Mouse (Mus musculus): Measurements from ENCODE around the gene Esrra. TPM values are rescaled to one million over a fixed set of nuclear protein-coding genes. Genes with fewer than 3 reads are reported as not detected.
A peak's percentile ranks its signal among the peaks of the same experiment; 100 is the strongest.
"Not testable (repeated sequence)": the region's sequence is repeated elsewhere in the genome, so short reads cannot be mapped to it uniquely, and the experiment has no call there.

Esrra gene
- polyA plus RNA-seq, 1 experiment, result 27.2 TPM

DNA sequence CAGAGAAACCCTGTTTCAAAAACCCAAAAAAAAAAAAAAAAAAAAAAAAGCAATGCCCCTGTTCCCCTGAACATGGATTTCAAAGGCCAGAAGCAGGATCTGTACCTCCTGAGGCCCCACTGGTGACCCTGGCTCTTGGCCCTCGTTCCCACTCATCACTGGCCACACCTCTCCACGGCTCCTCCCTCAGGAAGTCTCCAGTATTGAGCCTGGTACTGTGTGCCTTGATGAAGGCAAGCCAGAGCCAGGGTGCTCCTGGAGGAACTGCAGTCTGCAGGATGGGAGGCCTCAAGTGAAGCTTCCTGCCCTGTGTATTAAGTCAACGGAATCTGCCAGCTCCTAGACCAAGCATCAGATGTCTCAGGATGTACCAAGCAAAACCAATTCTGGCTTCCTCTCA lies 15.4 kb downstream of the Esrra start:
- no peak overlapping the region for H3K4me3 ChIP-seq (replicated peaks; ENCODE audit: control insufficient read depth, low read depth, low read length)
- no peaks in the 10 kb centered on the region; the same call in 1 of the 2 replicates for H3K4me1 ChIP-seq (ENCODE audit: control insufficient read depth, insufficient read depth, low read length)
- WGBS, result 61% methylated on average over 3 of the region's 3 CpGs
- no peak overlapping the region for H3K27ac ChIP-seq (ENCODE audit: control insufficient read depth, insufficient read depth, low read depth, low read length, poor library complexity)
- TF ChIP-seq CTCF (IDR thresholded peaks at IDR 0.05; ENCODE audit: control insufficient read depth, insufficient read depth, low read length) (no peak), POLR2A (IDR thresholded peaks at IDR 0.05; ENCODE audit: borderline replicate concordance, control insufficient read depth, low read depth, low read length) (no peak)

DNA sequence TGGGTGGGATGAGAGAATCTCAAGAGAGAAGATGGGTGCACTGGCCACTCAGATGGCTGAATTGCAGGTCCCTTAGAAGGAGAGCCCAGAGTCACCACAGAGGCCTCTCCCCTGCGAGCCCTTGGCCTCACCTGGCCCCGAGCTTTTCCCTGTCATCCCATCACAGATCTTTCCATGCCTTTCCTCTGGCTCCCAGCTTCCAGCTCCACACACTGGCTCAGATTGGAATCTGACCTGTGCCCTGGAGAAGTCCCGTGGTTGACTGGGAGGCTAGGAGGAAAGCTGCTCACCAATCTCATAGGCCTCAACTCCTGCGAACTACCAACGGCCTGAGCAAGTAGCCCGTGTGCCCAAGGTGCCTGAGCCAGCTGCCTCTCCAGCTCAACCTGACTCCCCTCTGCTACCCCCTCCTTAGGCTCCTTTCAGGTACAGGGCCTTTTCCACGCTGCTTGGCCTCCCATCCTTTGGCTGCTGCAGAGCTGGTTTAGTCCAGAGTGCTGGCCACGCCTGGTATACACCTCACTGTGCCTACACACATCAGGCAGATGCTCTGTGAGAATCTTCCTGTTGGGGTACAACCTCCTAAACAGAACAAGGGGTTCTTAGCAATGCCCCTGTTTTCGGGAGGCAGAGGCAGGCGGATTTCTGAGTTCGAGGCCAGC lies 16.0 kb downstream of the Esrra start:
- 84% methylated on average over 11 of the region's 11 CpGs for WGBS
- no peak overlapping the region for H3K27ac ChIP-seq (ENCODE audit: control insufficient read depth, insufficient read depth, low read depth, low read length, poor library complexity)
- H3K4me3 ChIP-seq (replicated peaks; ENCODE audit: control insufficient read depth, low read depth, low read length), result no peak overlapping the region
- no peak for TF ChIP-seq POLR2A (IDR thresholded peaks at IDR 0.05; ENCODE audit: borderline replicate concordance, control insufficient read depth, low read depth, low read length)
- no peak for TF ChIP-seq CTCF (IDR thresholded peaks at IDR 0.05; ENCODE audit: control insufficient read depth, insufficient read depth, low read length)
- H3K4me1 ChIP-seq (ENCODE audit: control insufficient read depth, insufficient read depth, low read length), result no peaks in the 10 kb centered on the region; the same call in 1 of the 2 replicates

DNA sequence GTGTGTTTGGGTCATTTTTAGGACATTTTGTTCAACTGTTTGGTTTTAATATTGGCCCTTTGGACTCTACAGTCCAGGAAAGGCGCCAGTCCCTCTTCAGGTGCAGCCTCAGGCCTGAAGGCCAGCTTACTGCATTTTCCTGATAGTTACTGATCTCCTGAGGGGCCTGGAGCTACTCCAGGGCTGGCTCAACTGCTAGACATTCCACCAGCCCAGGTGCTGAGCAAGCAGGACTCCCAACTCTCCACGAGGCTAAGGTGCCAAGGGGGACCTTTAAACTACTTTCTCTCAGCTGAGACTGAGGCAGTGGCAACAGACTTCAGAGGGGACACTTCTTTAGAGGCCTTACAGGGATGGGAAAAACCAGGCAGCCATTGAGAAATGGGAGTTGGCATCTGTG lies 16.8 kb downstream of the Esrra start:
- TF ChIP-seq CTCF (IDR thresholded peaks at IDR 0.05; ENCODE audit: control insufficient read depth, insufficient read depth, low read length) (no peak), POLR2A (IDR thresholded peaks at IDR 0.05; ENCODE audit: borderline replicate concordance, control insufficient read depth, low read depth, low read length) (no peak)
- 80% methylated on average over 2 of the region's 2 CpGs for whole genome bisulfite sequencing
- H3K4me1 ChIP-seq (ENCODE audit: control insufficient read depth, insufficient read depth, low read length), result no peaks in the 10 kb centered on the region; the same call in 1 of the 2 replicates
- no peak overlapping the region for H3K4me3 ChIP-seq (replicated peaks; ENCODE audit: control insufficient read depth, low read depth, low read length)
- H3K27ac ChIP-seq (ENCODE audit: control insufficient read depth, insufficient read depth, low read depth, low read length, poor library complexity), result no peak overlapping the region

DNA sequence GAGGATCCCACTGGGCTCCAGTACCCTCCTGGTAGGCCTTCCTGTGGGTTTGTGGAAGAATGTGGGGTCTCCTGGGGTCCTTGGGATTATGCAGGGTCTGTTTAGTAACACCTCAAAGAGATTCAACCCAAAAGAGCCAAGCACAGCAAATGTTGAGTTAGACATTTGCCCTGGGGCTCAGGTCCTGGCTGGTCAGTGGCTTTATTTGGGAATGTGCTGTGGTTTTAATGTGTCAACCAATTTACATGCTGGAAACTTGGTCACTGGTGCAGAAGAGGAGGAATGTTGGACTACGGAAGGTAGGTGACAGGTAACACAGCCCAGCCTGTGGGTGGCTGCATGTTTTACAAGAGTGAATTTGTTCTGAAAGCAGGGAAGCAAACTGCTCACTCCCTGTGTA lies 18.6 kb downstream of the Esrra start:
- Histone ChIP-seq H3K4me3 (replicated peaks; ENCODE audit: control insufficient read depth, low read depth, low read length) (no peak overlapping the region), H3K4me1 (ENCODE audit: control insufficient read depth, insufficient read depth, low read length) (no peaks in the 10 kb centered on the region; the same call in 1 of the 2 replicates), H3K27ac (ENCODE audit: control insufficient read depth, insufficient read depth, low read depth, low read length, poor library complexity) (no peak overlapping the region)
- TF ChIP-seq CTCF (IDR thresholded peaks at IDR 0.05; ENCODE audit: control insufficient read depth, insufficient read depth, low read length), result no peak
- TF ChIP-seq POLR2A (IDR thresholded peaks at IDR 0.05; ENCODE audit: borderline replicate concordance, control insufficient read depth, low read depth, low read length), result no peak
- 88% methylated on average over 1 of the region's 1 CpGs for WGBS

DNA sequence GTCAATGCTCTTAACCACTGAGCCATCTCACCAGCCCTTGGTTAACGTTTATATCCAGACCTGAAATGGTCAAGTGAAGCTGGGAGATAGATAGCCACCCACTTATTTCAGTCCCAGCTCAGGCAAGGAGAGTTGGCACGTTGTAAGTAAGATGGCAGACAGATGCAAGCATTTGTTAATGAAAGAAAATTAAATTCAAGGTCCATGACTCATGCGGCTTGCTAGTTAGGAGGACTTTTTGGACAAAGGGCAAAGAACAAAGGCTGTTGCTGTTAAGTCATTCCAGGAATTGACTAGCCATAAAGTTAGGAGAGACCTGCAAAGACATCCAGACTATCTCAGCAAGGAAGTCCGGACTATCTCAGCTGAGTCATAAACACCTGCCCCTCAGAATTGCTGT lies 22.0 kb downstream of the Esrra start:
- 78% methylated on average over 4 of the region's 4 CpGs for WGBS
- Histone ChIP-seq H3K4me1 (ENCODE audit: control insufficient read depth, insufficient read depth, low read length) (no peaks in the 10 kb centered on the region), H3K4me3 (replicated peaks; ENCODE audit: control insufficient read depth, low read depth, low read length) (no peak overlapping the region), H3K27ac (ENCODE audit: control insufficient read depth, insufficient read depth, low read depth, low read length, poor library complexity) (no peak overlapping the region)
- TF ChIP-seq POLR2A (IDR thresholded peaks at IDR 0.05; ENCODE audit: borderline replicate concordance, control insufficient read depth, low read depth, low read length) (no peak), CTCF (IDR thresholded peaks at IDR 0.05; ENCODE audit: control insufficient read depth, insufficient read depth, low read length) (no peak)

DNA sequence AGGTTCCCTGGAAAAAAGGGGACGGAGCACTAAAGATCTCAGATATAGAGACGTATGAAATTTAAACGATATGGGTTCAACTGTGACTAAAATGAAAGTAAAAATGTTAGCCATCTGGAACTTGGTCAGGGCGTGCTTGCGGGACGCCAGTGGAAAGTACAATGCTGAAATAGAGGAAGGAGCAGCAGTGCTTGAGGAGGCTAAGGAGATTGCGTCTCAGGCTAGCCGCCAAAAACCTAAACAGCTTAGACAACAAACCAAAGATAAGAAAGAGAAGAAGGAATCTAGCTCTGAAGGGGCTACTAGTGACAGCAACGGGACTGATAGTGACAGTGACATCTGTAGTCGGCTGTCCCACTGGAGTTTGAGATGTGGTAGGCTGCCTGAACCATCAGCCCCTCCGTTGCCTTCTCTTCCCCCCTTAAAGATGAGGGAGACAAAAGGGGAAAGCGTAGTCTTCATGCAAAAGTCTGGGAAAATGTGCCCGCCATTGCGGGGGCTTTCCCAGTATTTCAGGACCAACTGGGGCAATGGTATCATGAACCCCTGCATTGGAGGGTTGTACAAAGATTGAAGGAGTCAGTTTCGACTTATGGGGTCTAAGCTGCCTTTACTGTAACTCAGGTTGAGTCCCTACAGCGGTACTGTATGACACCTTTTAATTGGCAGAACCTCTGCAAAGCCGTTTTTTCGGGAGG lies 25.9 kb downstream of the Esrra start:
- WGBS, result 43% methylated on average over 18 of the region's 18 CpGs

DNA sequence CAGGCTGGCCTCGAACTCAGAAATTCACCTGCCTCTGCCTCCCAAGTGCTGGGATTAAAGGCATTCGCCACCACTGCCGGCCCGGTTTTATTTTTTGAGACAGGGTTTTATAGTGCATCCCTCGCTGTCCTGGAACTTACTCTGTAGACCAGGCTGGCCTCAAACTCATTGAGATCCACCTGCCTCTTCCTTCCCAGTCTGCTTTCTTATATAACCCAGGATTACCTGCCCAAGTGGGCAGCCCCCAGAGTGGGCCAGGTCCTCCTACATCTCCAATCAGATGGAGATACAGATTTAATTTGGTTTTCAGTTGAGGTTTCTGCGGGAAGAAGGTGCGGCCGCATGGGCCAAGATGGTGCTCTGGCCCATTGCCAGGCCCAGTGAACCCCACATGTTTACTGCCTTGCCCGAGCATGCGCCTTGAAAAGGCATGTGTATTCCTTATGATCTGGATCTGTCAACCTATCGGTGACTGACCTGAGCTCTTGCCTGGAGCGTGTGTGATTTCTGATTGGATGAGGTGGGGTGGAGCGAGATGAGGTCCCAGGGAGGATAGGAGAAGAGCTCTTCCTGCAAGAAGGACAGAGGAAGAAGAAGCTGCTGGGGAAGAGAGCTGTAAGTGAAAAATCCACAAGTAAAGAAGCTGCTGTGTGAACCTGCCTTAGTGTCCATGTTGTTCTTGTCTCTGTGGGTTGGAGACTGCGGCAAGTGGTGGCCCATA lies 27.7 kb downstream of the Esrra start:
- H3K4me1 ChIP-seq (ENCODE audit: control insufficient read depth, insufficient read depth, low read length), result no peaks in the 10 kb centered on the region
- H3K4me3 ChIP-seq (replicated peaks; ENCODE audit: control insufficient read depth, low read depth, low read length), result no peak overlapping the region
- WGBS, result 89% methylated on average over 14 of the region's 14 CpGs
- no peak for TF ChIP-seq CTCF (IDR thresholded peaks at IDR 0.05; ENCODE audit: control insufficient read depth, insufficient read depth, low read length)
- no peak for TF ChIP-seq POLR2A (IDR thresholded peaks at IDR 0.05; ENCODE audit: borderline replicate concordance, control insufficient read depth, low read depth, low read length)
- H3K27ac ChIP-seq (ENCODE audit: control insufficient read depth, insufficient read depth, low read depth, low read length, poor library complexity), result no peak overlapping the region

More for the DNA sequence above, 25.9 kb downstream of the Esrra start:
- H3K4me1 ChIP-seq (ENCODE audit: control insufficient read depth, insufficient read depth, low read length); H3K27ac ChIP-seq (ENCODE audit: control insufficient read depth, insufficient read depth, low read depth, low read length, poor library complexity): not testable (repeated sequence)
- peak overlapping the region; percentile 39 for H3K4me3 ChIP-seq (replicated peaks; ENCODE audit: control insufficient read depth, low read depth, low read length)

DNA sequence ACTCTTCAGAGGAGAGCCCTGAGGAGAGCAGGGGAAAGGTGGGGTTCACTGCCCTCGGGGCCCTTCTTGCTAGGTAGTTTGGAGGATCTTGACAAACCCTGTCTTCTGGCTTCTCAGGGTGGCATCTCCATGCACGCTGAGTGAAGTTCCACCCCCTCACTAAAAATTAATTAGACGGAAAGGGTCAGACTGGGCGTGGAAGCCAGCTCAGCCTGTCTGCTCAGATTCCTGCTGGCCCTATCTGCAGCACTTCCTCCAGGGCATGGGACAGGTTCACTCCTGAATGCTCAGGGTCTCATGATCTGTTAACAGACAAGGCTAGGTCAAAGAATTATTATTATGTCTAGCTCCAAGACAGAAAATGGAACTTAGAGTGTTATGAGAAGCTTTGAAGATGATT lies 29.1 kb downstream of the Esrra start:
- no peak overlapping the region for H3K4me3 ChIP-seq (replicated peaks; ENCODE audit: control insufficient read depth, low read depth, low read length)
- H3K4me1 ChIP-seq (ENCODE audit: control insufficient read depth, insufficient read depth, low read length), result no peaks in the 10 kb centered on the region
- H3K27ac ChIP-seq (ENCODE audit: control insufficient read depth, insufficient read depth, low read depth, low read length, poor library complexity), result no peak overlapping the region
- no peak for TF ChIP-seq POLR2A (IDR thresholded peaks at IDR 0.05; ENCODE audit: borderline replicate concordance, control insufficient read depth, low read depth, low read length)
- no peak for TF ChIP-seq CTCF (IDR thresholded peaks at IDR 0.05; ENCODE audit: control insufficient read depth, insufficient read depth, low read length)
- 73% methylated on average over 4 of the region's 4 CpGs for whole genome bisulfite sequencing
